Mouse (Mus musculus) heart, postnatal 10 days (tissue): ENCODE measurements around the gene Bicra. TPM values are rescaled to one million over a fixed set of nuclear protein-coding genes. Genes with fewer than 3 reads are reported as not detected.

Experiments
- total RNA-seq, 2 experiments: library from RNA; stranded (reverse); gene quantifications; 2 replicates each; pipeline ENCODE4 v1.2.3; 2021

The Bicra gene
- total RNA-seq, 2 experiments from 2014 or later, result 9.3 to 9.6 TPM

Other genes starting within 250 kb of the Bicra start
- not detected for gene Obox6, start 208.2 kb downstream of the Bicra start, total RNA-seq
- not detected for gene Crx, start 168.0 kb downstream of the Bicra start, total RNA-seq
- gene Crxos, start 165.3 kb downstream of the Bicra start, total RNA-seq, result not detected
- 100 to 1,000 TPM; 184 to 195 TPM for gene Selenow, start 125.5 kb downstream of the Bicra start, total RNA-seq
- 100 to 1,000 TPM; 152 to 153 TPM for gene Nop53, start 101.8 kb downstream of the Bicra start, total RNA-seq
- 100 to 1,000 TPM; 224 to 236 TPM for gene Ehd2, start 80.4 kb downstream of the Bicra start, total RNA-seq
- not detected for gene Zfp541, start 13.9 kb upstream of the Bicra start, total RNA-seq
- 100 to 1,000 TPM in 1 of 2 experiments, 10 to 100 TPM in 1; 93.2 to 100 TPM for gene Napa, start 50.5 kb upstream of the Bicra start, total RNA-seq
- 10 to 100 TPM; 24.1 to 27.7 TPM for gene Kptn, start 72.0 kb upstream of the Bicra start, total RNA-seq
- gene Slc8a2, start 81.9 kb upstream of the Bicra start, total RNA-seq, result 1 to 10 TPM; 1.3 to 1.4 TPM
- 1 to 10 TPM; 6.1 to 6.5 TPM for gene Meis3, start 127.2 kb upstream of the Bicra start, total RNA-seq
- 1 to 10 TPM; 7.5 to 9.9 TPM for gene Dhx34, start 174.1 kb upstream of the Bicra start, total RNA-seq
- under 1 TPM; 0.38 to 0.50 TPM for gene C5ar2, start 196.2 kb upstream of the Bicra start, total RNA-seq
- 1 to 10 TPM; 4.6 to 4.8 TPM for gene C5ar1, start 211.6 kb upstream of the Bicra start, total RNA-seq
- 10 to 100 TPM; 15.6 to 15.7 TPM for gene Inafm1, start 225.7 kb upstream of the Bicra start, total RNA-seq
- 10 to 100 TPM; 38.2 to 39.1 TPM for gene Ccdc9, start 238.9 kb upstream of the Bicra start, total RNA-seq